Mouse (Mus musculus) ovary, postnatal 14 days (tissue): Measurements from ENCODE around the gene Tcirg1.

Experiments
- DNase-seq: peaks from one replicate; pipeline ENCODE4 v3.0.0; 2022; ENCODE audit warnings: low spot score

Tcirg1 gene

DNA sequence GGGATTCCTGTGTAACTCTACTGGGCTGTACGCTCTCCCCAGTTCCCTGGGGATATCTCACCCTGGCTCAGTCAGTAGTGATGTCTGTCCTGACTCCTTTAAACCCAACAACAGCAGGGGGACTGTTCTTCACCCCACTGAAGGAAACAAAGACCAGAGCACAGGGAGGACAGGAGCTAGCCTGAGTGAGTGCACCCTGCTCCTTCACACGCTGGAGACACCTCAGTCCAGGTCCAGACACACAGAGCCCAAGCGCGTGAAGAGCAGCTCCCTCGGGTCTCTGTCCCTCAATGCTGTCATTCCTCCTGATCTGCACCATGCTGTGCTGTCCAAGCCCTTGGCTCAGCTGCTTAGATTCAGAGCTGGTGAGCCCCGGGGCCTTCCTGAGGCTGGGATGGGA, 19.8 kb upstream of the Tcirg1 start:
- no peak for DNase-seq

DNA sequence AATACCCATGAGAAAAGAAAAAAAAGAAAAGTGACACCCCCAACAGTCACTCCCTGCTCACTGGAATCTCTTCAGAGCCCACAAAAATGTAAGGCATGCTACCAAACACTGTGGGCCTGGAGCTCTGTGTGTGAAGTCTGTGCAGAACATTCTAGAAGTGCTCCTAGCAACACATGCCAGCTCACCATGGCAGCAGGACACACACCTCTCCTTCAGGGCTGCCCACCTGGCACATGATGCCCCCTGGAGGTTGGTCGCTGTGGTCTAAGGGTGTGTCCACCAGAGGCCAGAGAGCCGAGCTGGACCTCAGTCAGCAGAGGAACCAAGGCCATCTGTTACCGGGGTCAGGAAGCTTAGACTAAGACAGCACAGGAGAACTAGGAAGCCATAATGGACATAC, 19.3 kb upstream of the Tcirg1 start:
- no peak for DNase-seq

- DNase-seq = no peak
Observed at GRCm38 (mm10) chr19:3925859-3926258, 18.9 kb upstream of the Tcirg1 start.

DNA sequence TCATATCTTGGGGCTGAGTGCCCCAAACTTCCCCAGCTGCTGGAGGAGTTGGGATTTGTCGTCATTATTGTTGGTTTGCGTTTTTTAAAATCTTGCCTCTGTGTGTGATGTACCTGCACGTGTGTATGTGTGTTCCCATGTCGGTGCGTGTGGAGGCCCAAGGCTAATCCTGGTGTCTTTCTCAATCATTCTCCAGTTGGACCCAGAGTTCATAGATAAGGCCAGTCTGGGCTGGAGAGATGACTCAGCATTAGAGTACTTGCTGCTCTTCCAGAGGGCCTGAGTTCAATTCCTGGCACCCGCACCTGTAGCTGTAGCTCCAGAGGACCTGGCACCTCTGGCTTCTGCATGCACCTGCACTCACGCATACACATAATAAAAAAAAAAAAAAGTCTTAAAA, 17.9 kb upstream of the Tcirg1 start:
- DNase-seq = no peak

DNA sequence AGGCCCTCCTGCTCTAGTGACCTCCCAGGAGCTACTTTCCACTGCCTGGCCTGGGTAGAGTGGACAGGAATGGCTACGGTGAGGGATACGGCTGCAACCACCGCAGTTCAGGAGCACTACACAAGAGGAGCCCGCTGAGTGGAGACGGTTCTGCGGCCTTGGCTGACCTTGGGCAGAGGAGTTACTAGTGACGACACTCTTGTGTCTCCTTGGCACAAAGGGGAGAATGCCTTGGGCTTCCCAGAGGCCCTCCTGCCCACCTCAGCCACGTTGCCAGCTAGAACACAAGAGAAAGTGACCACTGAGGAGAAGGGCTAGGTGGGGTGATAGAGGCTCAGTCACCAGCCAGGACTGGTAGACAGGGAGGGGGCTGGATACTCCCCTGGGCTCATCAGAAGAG, 17.3 kb upstream of the Tcirg1 start:
- no peak for DNase-seq

GRCm38 (mm10) chr19:3923586-3923985, 16.7 kb upstream of the Tcirg1 start:
- no peak for DNase-seq

DNA sequence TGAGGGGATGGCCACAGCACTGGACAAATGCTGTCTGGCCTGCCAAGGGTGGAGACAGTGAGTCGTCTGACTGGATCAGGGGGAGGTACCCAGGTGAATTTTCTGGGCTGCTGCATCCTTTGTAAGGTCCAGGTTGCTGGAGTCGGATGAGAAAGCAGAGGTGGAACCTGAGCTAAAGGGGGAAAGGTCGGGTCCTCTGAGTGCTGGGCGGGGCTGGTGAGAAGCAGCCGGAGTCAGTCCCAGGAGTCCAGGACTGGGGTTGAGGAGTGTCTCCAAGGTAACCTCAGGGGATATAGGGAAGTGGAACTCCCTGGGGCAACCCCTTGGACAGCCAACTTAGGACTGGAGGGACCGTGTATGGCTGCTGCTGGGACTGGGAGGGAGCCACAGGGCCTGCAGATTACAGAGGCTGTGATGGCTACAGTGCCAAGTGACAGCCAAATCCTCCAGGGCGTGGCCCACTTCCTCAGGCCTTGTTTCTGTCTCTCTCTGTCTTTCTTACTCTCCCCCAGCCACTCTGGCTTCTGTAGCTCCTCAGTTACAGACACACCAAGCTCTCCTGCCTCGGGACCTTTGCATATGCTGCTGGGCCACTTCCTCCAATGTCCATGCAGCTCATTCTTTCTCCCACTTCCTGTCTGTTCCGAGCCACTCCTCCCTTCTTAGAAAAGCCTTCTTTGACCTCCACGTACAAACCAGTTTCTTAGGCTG, 15.9 kb upstream of the Tcirg1 start:
- no peak for DNase-seq

DNA sequence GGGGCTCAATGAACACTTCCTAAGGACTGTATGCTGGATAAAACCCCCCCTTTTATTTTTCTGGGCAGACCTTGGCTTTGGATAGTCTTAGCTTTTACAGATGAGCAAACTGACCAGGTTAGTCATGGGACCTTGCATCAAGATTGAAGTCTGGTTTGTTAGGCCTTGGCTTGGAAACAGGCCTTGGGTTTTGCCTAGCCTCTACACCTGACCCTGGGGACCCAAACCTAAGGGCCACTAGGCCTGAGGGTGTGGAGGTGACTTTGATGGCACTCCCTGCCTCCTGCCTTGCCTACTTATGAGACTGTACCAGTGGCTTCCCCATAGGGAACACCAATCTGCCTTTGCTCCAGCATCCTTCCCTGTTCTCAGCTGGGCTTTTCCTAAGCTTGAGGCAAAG, 13.0 kb upstream of the Tcirg1 start:
- no peak for DNase-seq

DNA sequence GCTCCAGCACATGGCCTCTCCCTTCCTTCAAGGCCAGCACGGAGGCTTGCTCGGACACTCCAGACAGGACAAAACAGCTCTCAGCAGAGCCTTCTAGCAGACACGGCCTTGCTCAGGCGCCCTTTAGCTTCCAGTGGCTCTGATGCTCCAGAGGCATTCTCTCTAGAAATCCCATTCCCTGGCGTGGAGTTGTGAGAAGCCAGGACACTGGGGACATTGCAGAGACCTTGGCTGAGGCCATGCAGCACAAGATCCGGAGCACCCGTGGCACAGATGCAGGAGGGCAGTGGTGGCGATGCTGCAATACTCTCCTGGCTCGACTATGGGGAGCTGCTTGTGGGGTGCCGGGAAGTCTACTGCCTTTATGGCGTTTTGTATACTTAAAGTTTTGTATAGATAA, 9.8 kb upstream of the Tcirg1 start:
- no peak for DNase-seq

DNA sequence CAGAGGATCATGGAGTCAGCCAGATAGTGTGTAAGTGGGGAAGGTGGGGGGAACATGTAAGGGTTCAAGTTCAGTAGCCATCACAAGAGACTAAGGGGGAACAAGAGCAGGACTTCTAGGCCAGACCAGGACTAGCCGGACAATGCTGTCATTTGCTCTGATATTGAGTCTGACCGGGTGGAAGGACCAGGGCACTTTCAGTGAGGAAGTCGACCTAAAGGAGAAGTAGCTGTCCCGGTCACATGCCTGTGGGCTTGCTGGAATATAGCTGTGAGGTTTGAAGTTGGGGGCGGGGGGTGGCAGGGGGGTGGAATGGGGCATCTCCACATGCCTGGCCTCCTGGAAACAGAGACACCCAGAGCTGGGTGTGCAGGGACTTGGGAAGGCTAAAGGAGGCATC, 7.6 kb upstream of the Tcirg1 start:
- no peak for DNase-seq

DNA sequence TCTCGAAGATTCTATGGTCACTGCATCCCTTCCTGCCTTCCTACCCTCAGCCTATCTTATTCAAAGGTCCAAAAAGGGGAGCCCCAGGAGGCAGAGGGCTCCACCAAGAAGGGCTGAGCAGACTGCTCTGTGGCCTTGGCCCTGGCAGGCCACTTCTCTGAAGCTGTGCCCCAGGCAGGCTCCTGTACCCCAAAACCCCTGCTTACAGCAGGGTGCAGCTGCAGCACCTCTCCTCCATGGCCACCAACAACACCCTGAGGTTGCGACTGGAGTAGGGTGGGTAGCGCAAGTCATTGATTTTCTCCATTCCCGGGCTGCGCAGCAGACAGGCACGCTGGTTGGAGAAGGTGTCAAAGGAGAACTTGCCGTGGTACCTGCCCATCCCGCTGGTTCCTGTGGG, 6.8 kb upstream of the Tcirg1 start:
- DNase-seq = no peak

DNA sequence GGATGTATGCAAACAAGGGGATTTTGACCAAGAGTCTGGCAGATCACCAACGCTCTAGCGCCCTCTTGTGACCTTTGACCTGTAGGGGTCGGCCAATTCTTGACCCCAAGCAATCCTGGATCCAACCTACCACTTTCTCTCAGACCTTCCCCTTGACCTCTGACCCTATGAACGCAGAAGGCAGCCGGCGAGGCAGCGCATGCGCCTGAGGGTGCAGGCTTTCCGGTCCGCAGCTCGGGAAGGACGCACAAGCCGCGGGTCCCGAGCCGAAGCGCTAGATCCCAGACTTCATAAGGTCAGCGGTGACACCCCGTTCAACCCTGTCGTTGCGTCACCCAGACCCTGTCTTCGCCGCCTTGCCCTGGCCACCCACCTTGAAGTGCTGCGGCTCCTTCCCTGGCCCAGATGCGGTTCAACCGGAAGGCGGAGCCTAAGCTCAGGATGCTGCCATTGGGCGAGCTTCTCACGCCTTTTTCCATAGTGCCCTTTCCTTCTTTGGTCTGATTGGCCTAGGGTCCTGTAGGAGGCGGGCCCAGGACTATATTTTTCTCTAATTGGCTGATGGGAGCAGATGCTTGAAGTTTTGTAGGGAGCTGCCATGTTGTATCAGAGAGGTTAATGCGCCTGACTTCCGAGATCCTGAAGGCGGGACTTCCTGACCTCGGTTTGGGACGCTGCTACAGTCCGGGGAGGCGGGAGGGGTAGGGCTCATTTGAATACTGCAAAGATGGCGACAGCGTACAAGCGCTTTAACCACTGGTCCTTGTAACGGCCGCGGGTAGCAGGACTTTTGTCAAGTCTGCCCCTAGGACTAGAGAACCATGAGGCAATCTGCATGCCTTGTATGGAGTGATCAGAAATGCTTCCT, 5.6 kb upstream of the Tcirg1 start, which contains the start of gene Ndufs8:
Ndufs8 (minus strand) TSS at position 438 of the 868 bp plus-strand sequence.
- DNase-seq = peak; percentile 75

DNA sequence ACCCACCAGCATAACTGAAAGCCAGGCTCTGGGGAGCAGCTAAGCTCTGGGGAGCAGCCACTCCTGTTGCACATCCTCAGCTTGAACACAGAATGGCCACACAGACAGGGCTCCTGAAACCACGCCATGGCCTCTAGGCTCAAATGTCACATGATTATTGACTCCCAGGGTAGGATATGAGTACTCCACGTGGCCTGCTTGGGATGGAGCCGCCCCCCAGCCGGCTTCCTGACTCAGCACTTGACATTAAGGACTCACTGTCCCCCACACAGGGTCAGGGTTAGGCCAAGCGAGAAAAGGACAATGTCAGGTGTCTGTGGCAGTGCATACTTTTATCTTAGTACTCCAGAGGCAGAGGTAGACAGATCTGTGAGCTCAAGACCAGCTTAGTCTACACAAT, 3.3 kb upstream of the Tcirg1 start:
- no peak for DNase-seq

GRCm38 (mm10) chr19:3907876-3908660, 1.1 kb upstream of the Tcirg1 start:
- no peak for DNase-seq

DNA sequence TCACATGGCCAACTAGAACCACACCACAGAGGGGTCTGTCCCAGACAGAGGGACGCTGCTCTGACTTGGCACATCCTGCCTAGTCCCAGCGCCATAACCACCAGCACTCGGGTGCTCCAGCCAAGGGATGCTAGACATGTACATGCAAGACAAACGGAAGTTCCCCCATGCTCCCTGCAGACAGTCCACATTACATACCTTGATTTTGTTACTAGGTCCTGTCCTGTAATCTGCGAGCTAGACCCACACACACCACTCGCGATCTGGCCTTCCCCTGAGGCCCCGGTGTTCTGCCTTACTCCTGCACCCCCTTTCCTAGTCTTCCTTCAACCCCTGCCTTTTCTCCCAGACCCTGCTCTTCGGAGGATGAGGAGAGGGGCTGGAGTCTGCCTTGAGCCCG, 607 bp downstream of the Tcirg1 start:
- DNase-seq = no peak

DNA sequence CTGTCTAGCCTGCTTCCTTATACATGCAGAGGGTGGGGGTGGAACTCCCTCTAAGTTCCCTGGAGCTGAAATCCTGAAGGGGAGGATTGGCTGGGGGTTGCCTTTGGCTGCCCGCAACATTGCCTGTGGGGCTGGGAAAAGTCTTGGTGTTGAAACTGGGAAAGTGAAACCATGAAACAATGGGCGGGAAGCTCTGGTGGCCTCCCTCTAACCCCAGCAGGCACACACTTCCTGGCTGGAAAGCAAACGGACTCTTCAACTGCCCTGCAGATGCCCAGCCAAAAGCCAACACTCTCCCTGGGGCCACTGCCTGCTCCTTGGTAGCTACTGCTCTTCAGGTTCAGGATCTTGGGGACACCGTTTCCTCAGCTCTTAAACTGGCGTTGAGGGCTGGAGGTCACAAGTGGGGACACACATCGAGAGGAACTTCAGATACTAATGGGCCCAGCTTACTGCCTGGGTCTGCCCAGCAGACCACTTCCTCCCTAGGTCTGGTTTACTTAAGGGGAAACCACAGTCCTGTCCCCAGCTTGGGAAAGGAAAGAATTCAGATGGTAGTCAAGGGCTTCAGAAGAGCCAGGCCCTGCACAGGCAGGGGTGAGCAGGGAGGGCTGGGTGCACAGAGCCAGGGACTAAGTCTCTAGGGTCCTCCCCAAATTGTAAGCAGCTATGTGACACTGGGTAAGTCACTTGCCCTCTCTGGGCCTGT, 1.5 kb downstream of the Tcirg1 start:
- no peak for DNase-seq

- no peak for DNase-seq
Observed at GRCm38 (mm10) chr19:3904363-3904675, 2.6 kb downstream of the Tcirg1 start.

DNA sequence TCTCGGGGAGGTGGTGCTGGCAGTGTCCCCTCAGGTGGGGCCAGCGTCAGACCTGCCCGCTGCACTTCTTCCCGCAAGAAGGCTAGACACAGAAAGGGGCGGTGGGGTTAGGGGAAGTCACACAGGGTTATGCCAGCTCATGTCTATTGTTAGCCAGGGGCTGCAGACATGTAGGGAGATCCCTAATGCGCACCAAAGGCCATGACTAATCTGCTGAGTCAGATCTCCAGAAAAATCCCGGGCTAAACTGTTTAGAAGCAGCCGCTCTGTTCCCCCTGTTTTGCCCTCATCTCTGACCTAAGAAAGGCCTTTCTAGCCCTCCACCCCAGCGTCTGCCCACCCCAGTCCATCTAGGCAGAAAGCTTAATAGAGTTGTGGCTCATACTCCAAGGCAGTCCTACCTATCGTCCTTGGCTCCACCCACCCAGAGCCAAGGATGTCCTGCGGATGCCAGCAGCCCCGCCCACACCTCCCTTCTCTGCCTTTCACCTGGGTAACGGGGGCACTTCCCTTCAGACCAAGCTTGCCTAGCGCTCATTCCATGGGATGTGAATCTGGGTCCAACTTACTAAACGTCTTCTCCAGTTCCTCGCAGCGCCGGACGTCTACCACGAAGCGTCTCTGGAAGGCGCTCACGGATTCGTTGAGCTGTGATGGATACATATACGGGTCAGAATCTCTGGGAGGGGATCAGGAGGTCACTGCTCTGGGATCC, 3.1 kb downstream of the Tcirg1 start:
- no peak for DNase-seq

- no peak for DNase-seq
Observed at GRCm38 (mm10) chr19:3902966-3903365, 4.0 kb downstream of the Tcirg1 start.

DNA sequence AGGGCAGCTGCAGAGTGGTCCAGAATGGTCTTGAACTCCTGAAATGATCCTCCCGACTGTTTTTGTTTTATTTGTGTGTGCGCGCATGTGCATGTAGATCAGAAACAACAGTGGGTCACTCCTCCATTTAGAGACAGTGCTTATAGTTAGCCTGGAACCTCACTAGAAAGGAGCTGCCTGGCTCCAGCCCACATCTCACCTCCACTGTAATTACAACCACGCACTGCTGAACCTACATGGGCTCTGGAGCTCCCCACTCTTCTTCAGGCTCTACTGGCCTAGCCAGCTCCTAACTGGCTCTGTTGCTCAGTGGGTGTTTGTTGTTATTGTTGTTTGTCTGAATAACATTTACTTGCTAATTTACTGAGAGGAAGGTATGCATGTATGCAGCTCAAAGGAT, 7.3 kb downstream of the Tcirg1 start:
- DNase-seq = no peak

DNA sequence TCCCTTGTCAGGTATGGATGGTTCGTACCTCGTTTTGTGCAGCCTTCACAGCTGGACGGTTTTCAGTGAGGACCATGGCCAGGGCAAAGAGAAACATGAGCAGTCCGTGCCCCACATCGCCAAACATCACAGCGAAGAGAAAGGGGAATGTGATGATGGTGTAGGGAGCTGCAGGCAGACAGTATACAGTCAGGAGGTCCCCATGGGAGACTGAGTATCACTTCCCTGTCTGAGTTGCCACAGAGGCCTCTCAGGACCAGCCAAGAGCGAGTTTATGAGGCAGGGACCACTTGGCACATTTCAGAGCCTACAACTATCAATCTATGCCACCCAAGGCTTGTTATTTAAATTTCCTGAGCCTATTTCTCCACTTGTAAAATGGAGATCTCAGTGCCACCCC, 8.0 kb downstream of the Tcirg1 start:
- DNase-seq = no peak

DNA sequence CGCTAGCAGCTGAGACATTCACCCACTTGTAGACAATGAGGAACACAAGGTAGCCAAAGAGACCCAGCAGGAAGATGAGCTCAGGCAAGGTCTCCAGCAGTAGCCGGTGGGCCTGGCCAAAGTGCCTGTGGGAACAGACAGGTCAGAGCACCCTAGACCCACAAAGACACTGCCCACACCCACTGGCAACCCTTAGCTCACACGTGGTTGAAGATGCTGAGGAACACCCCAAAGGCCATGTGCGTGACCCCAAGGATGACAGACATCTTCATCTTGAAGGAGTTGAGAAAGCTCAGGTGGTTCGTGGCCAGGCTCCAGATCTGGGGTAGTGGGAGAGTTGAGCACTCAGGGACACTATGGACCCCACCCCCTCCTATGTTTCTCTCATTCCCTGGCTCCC, 9.4 kb downstream of the Tcirg1 start:
- no peak for DNase-seq
